Mouse (Mus musculus) kidney, embryonic 16.5 days (tissue): ENCODE results near the gene Hgd. TPM values are rescaled to one million over a fixed set of nuclear protein-coding genes. Genes with fewer than 3 reads are reported as not detected.
A peak's percentile ranks its signal among the peaks of the same experiment; 100 is the strongest.

Experiments used
- ATAC-seq: fragments of 200-750 bp; cut with Nextera tagmentation; 2 replicates; pipeline ENCODE4 v1.8.0; 2017; ENCODE audit warnings: moderate TSS enrichment; ENCODE audit not compliant: low FRiP score, low TSS enrichment
- H3K27ac ChIP-seq: fragments of 300-500 bp; sonication (generic); 2 replicates; pipeline ENCODE4 v1.5.1; 2014; ENCODE audit warnings: low read length
- H3K27me3 ChIP-seq: fragments of 300-500 bp; sonication (generic); 2 replicates; pipeline ENCODE4 v1.6.1; 2014; ENCODE audit warnings: low read length, control low read depth, mixed read lengths; ENCODE audit not compliant: insufficient read depth
- H3K36me3 ChIP-seq: fragments of 300-500 bp; sonication (generic); 2 replicates; pipeline ENCODE4 v1.6.1; 2014; ENCODE audit warnings: low read length, control low read depth, mixed read lengths; ENCODE audit not compliant: insufficient read depth
- H3K4me1 ChIP-seq: fragments of 300-500 bp; sonication (generic); 2 replicates; pipeline ENCODE4 v1.6.1; 2014; ENCODE audit warnings: low read length, control low read depth, mixed read lengths; ENCODE audit not compliant: insufficient read depth
- H3K4me2 ChIP-seq: fragments of 300-500 bp; sonication (generic); replicated peaks from 2 replicates; pipeline ENCODE4 v1.6.1; 2014; ENCODE audit warnings: low read depth, low read length
- H3K4me3 ChIP-seq: fragments of 300-500 bp; sonication (generic); 2 replicates; pipeline ENCODE4 v1.5.1; 2014; ENCODE audit warnings: mild to moderate bottlenecking, low read length
- H3K9ac ChIP-seq: fragments of 300-500 bp; sonication (generic); replicated peaks from 2 replicates; pipeline ENCODE4 v1.6.1; 2014; ENCODE audit warnings: low read length
- H3K9me3 ChIP-seq: fragments of 300-500 bp; sonication (generic); 2 replicates; pipeline ENCODE4 v1.6.1; 2016; ENCODE audit warnings: low read length, control low read depth
- WGBS: fragments of 180-500 bp; shearing (Covaris S2); extraction: QIAGEN DNeasy Blood & Tissue Kit; methylation state at CpG from one replicate; pipeline ENCODE4 v1.1.7; 2014; 5-methylcytosine and 5-hydroxymethylcytosine counted together
- polyA plus RNA-seq: library from polyadenylated mRNA; unstranded; fragments of >200 nt; fragmentation: Nextera tagmentation; extraction: Ambion mirVana; gene quantifications from 2 replicates; pipeline ENCODE4 v1.2.1, GENCODE M21; 2015

Gene Hgd
- 10.4 and 10.7 TPM in 2 replicates for polyA plus RNA-seq

GRCm38 (mm10) chr16:37579994-37580393 is at the start of gene Hgd:
TSS of gene Hgd (plus strand) at chr16:37580153.
- Histone ChIP-seq H3K36me3 (no peaks in the 10 kb centered on the region), H3K27ac (no peak within 1 kb of the TSS), H3K9me3 (no peaks in the 10 kb centered on the region), H3K4me3 (no peak within 1 kb of the TSS), H3K9ac (no peak within 1 kb of the TSS), H3K4me1 (peaks cover 14% of the 10 kb centered on the region), H3K27me3 (no peaks in the 10 kb centered on the region), H3K4me2 (no peak within 1 kb of the TSS)
- 59% methylated on average over 4 of the region's 4 CpGs for WGBS
- ATAC-seq = no peak

DNA sequence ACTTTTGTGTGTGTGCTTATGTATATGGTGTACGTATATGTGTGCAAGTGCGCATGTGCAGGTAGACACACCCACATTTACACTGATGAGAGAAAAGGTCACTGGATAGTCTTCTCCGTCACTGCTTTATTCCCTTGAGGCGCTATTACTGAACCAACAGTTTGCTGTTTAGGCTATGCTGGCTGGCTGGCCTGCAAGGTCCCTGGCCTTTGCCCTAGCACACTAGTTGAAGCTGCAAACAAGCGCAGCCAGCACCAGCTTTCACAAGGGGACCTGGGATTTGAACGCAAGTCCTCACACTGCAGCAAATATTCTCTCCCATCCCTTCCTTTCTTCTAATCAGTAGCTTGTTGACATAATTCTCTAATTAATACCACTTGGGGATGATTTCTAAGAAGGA is 49.8 kb upstream of the Hgd start:
- no peak for ATAC-seq
- H3K27ac ChIP-seq = no peak overlapping the region
- H3K9ac ChIP-seq = no peak overlapping the region
- H3K4me3 ChIP-seq = no peak overlapping the region
- H3K4me1 ChIP-seq = no peaks in the 10 kb centered on the region
- 92% methylated on average over 6 of the region's 6 CpGs for WGBS
- H3K9me3 ChIP-seq = no peaks in the 10 kb centered on the region
- no peak overlapping the region for H3K4me2 ChIP-seq
- peaks cover 8% of the 10 kb centered on the region for H3K36me3 ChIP-seq
- H3K27me3 ChIP-seq = no peaks in the 10 kb centered on the region

DNA sequence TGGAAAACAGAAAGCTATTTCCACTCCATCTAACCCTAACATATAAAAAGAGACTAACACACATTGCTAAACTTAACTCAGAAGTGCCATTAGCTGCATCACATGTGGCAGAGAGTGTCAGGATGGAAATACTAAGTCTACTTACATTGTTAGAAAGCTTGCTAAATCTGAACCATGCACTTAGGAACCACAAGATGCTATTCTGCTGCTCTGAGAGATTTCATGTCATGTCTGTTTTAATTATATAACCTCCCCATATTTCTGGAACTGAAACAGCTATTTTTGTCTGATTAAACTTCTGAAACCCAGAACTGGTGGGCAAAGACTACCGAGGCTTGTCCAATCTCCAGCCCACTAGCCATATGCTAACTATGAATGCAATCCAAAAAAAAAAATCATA is 47.9 kb upstream of the Hgd start:
- no peak for ATAC-seq
- Histone ChIP-seq H3K9me3 (no peaks in the 10 kb centered on the region), H3K27me3 (no peaks in the 10 kb centered on the region), H3K27ac (no peak overlapping the region), H3K9ac (no peak overlapping the region), H3K4me1 (no peaks in the 10 kb centered on the region), H3K4me3 (no peak overlapping the region), H3K36me3 (peaks cover 11% of the 10 kb centered on the region), H3K4me2 (no peak overlapping the region)
- WGBS = 94% methylated on average over 1 of the region's 1 CpGs

GRCm38 (mm10) chr16:37533369-37534068 is 46.4 kb upstream of the Hgd start:
- Histone ChIP-seq H3K27ac (no peak overlapping the region), H3K36me3 (peaks cover 11% of the 10 kb centered on the region), H3K27me3 (no peaks in the 10 kb centered on the region), H3K4me2 (no peak overlapping the region), H3K9me3 (no peaks in the 10 kb centered on the region), H3K9ac (no peak overlapping the region), H3K4me3 (no peak overlapping the region), H3K4me1 (peaks cover 7% of the 10 kb centered on the region)
- no peak for ATAC-seq
- 85% methylated on average over 8 of the region's 8 CpGs for WGBS

DNA sequence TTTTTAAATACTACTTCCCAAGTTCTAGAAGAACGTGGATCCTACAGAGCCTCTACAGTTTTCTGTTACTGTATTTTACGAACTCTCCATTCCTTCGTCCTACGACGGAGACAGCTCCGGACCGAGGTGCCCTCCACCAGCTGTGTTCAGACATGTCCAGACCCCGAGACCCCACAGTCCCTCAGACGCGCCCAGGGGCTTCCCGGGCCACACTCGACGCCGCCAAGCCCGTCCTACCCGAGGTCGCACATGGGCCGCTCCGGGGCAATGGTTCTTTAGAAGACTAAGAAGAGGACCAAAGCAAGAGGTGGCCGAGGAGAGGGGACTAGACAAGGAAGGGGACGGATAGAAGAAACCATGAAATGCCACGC is 40.7 kb upstream of the Hgd start:
- peaks cover 16% of the 10 kb centered on the region for H3K4me1 ChIP-seq
- under 1% methylated on average over 22 of the region's 22 CpGs for WGBS
- H3K36me3 ChIP-seq = peaks cover 11% of the 10 kb centered on the region
- peak overlapping the region; percentile 83 for H3K9ac ChIP-seq
- peak overlapping the region; percentile 74 for H3K4me3 ChIP-seq
- no peaks in the 10 kb centered on the region for H3K27me3 ChIP-seq
- H3K27ac ChIP-seq = peak overlapping the region; percentile 52
- peak overlapping the region; percentile 71 for H3K4me2 ChIP-seq
- peak; percentile 64 for ATAC-seq
- H3K9me3 ChIP-seq = no peaks in the 10 kb centered on the region

GRCm38 (mm10) chr16:37539611-37540580 is 40.1 kb upstream of the Hgd start, which contains the start of the genes Gtf2e1 and Rabl3:
TSS of gene Gtf2e1 (minus strand) at chr16:37539789.
TSS of gene Rabl3 (plus strand) at chr16:37539885.
- peak; percentile 99 for ATAC-seq
- WGBS = 2% methylated on average over 41 of the region's 41 CpGs

GRCm38 (mm10) chr16:37540776-37541175 is 39.2 kb upstream of the Hgd start:
- no peak overlapping the region; the same call in 1 of the 2 replicates for H3K9ac ChIP-seq
- no peaks in the 10 kb centered on the region for H3K9me3 ChIP-seq
- 90% methylated on average over 6 of the region's 6 CpGs for WGBS
- H3K27ac ChIP-seq = no peak overlapping the region
- H3K4me1 ChIP-seq = peaks cover 16% of the 10 kb centered on the region
- H3K36me3 ChIP-seq = peaks cover 5% of the 10 kb centered on the region
- no peaks in the 10 kb centered on the region for H3K27me3 ChIP-seq
- no peak overlapping the region; the same call in 1 of the 2 replicates for H3K4me3 ChIP-seq
- no peak for ATAC-seq
- peak overlapping the region; percentile 73 for H3K4me2 ChIP-seq

More at GRCm38 (mm10) chr16:37539611-37540580, 40.1 kb upstream of the Hgd start, which contains the start of the genes Gtf2e1 and Rabl3:
- Histone ChIP-seq H3K9ac (peak within 1 kb of the TSS; percentile 90), H3K4me3 (peak within 1 kb of the TSS; percentile 74), H3K27ac (peak within 1 kb of the TSS; percentile 93), H3K4me2 (peak within 1 kb of the TSS; percentile 73), H3K36me3 (peaks cover 11% of the 10 kb centered on the region), H3K9me3 (no peaks in the 10 kb centered on the region), H3K27me3 (no peaks in the 10 kb centered on the region), H3K4me1 (peaks cover 16% of the 10 kb centered on the region)

- Histone ChIP-seq H3K36me3 (peaks cover 3% of the 10 kb centered on the region; the same call in 1 of the 2 replicates), H3K27ac (no peak overlapping the region), H3K4me2 (no peak overlapping the region), H3K9me3 (no peaks in the 10 kb centered on the region), H3K27me3 (no peaks in the 10 kb centered on the region), H3K4me1 (no peaks in the 10 kb centered on the region), H3K4me3 (no peak overlapping the region), H3K9ac (no peak overlapping the region)
- WGBS = 87% methylated on average over 5 of the region's 5 CpGs
- no peak for ATAC-seq
These were observed 33.6 kb upstream of the Hgd start for GRCm38 (mm10) chr16:37546312-37546711.

GRCm38 (mm10) chr16:37550266-37550665 is 29.7 kb upstream of the Hgd start:
- Histone ChIP-seq H3K9ac (no peak overlapping the region), H3K36me3 (no peaks in the 10 kb centered on the region), H3K9me3 (no peaks in the 10 kb centered on the region), H3K27ac (no peak overlapping the region), H3K4me2 (no peak overlapping the region), H3K27me3 (no peaks in the 10 kb centered on the region), H3K4me1 (no peaks in the 10 kb centered on the region), H3K4me3 (no peak overlapping the region)
- ATAC-seq = no peak
- WGBS = 93% methylated on average over 3 of the region's 3 CpGs
